Mouse (Mus musculus) kidney, adult 2 months (tissue): ENCODE measurements at regions not wholly inside any gene's neighbourhood (a gene's known extent, or its start where the extent isn't known, plus 50 kb on each side); places are given as distances from the start of the nearest gene placed in this dataset.

Experiments used
- CTCF ChIP-seq: fragments of 200-500 bp; conservative IDR thresholded peaks from 2 replicates; pipeline ENCODE4 v1.5.1; 2011; ENCODE audit warnings: low read depth, mild to moderate bottlenecking, control low read depth, low read length, moderate library complexity, mixed read lengths; ENCODE audit not compliant: insufficient read depth, insufficient read length
- POLR2A ChIP-seq: fragments of 200-500 bp; IDR thresholded peaks from one replicate; pipeline ENCODE4 v1.6.1; 2011; ENCODE audit warnings: low read depth, low read length, control low read depth

- TF ChIP-seq CTCF (no peak), POLR2A (no peak)
Observed at GRCm38 (mm10) chr1:51688946-51689345, 210.7 kb upstream of the Nabp1 start.
